Mouse (Mus musculus) embryonic facial prominence, embryonic 10.5 days (tissue): Measurements from ENCODE around the gene Eif4e2. TPM values are rescaled to one million over a fixed set of nuclear protein-coding genes. Genes with fewer than 3 reads are reported as not detected.

Experiments
- DNase-seq: peaks from one replicate; pipeline ENCODE4 v3.0.0-alpha.2; 2017; ENCODE audit warnings: low spot score
- H3K27ac ChIP-seq: fragments of 300-500 bp; sonication (generic); replicated peaks from 2 replicates; pipeline ENCODE4 v1.5.1; 2016; ENCODE audit warnings: mild to moderate bottlenecking
- H3K27me3 ChIP-seq: fragments of 300-500 bp; sonication (generic); replicated peaks from 2 replicates; pipeline ENCODE4 v1.6.1; 2016; ENCODE audit warnings: low read depth, mild to moderate bottlenecking; ENCODE audit not compliant: poor library complexity, severe bottlenecking
- H3K36me3 ChIP-seq: fragments of 300-500 bp; sonication (generic); replicated peaks from 2 replicates; pipeline ENCODE4 v1.6.1; 2016; ENCODE audit warnings: mild to moderate bottlenecking, moderate library complexity
- H3K4me1 ChIP-seq: fragments of 300-500 bp; sonication (generic); 2 replicates; pipeline ENCODE4 v1.6.1; 2016
- H3K4me3 ChIP-seq: fragments of 300-500 bp; sonication (generic); 2 replicates; pipeline ENCODE4 v1.5.1; 2016; ENCODE audit warnings: mild to moderate bottlenecking, moderate library complexity
- H3K9me3 ChIP-seq: fragments of 300-500 bp; sonication (generic); 2 replicates; pipeline ENCODE4 v1.6.1; 2016; ENCODE audit warnings: mild to moderate bottlenecking
- WGBS: fragments of 180-500 bp; shearing (Covaris S2); methylation state at CpG from one replicate; pipeline ENCODE4 v1.1.7; 2016; 5-methylcytosine and 5-hydroxymethylcytosine counted together
- polyA plus RNA-seq: library from polyadenylated mRNA; unstranded; fragments of >200 nt; fragmentation: Nextera tagmentation; extraction: Ambion mirVana; gene quantifications from 2 replicates; pipeline ENCODE4 v1.2.1, GENCODE M21; 2016

The Eif4e2 gene
- polyA plus RNA-seq, 1 experiment from 2014 or later: 185 TPM

DNA sequence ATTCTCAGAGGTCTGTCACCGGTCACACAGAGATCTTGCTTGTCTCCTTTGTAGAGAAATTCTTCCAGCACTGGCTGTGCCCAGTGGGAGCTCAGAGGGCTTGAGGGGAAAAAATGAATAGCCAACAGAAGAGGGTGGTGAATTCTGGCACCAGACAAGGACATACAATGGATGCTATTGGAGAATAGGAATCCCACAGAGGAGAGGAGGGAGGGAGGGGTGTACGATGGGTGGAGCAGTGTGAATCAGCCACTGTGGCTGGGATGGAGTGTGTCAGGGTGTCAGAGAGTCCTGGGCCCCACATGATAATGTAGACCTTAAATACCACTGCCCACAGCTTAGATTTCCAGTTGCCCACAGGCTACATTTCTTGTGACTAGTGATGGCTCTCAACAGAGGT is 73.4 kb downstream of the Eif4e2 start:
- peaks cover 2% of the 10 kb centered on the region for H3K4me1 ChIP-seq
- H3K4me3 ChIP-seq: no peak overlapping the region
- H3K27me3 ChIP-seq: no peaks in the 10 kb centered on the region
- H3K36me3 ChIP-seq: no peaks in the 10 kb centered on the region
- DNase-seq: no peak
- H3K27ac ChIP-seq: no peak overlapping the region
- no peaks in the 10 kb centered on the region for H3K9me3 ChIP-seq
- 57% methylated on average over 2 of the region's 2 CpGs for WGBS

Other genes starting within 250 kb of the Eif4e2 start
- not detected in 2 replicates for gene Alppl2, start 124.0 kb upstream of the Eif4e2 start, polyA plus RNA-seq
- gene Alpi, start 112.3 kb upstream of the Eif4e2 start, polyA plus RNA-seq: not detected in 2 replicates
- gene Akp3, start 88.9 kb upstream of the Eif4e2 start, polyA plus RNA-seq: not detected in 2 replicates
- gene Ecel1, start 57.4 kb upstream of the Eif4e2 start, polyA plus RNA-seq: 1.2 and 3.1 TPM in 2 replicates
- gene Prss56, start 30.6 kb upstream of the Eif4e2 start, polyA plus RNA-seq: 0.71 and 0.94 TPM in 2 replicates
- 0.13 and 0.17 TPM in 2 replicates for gene Chrnd, start 23.3 kb upstream of the Eif4e2 start, polyA plus RNA-seq
- 0.35 and 0.39 TPM in 2 replicates for gene Chrng, start 9.3 kb upstream of the Eif4e2 start, polyA plus RNA-seq
- gene Efhd1, start 50.4 kb downstream of the Eif4e2 start, polyA plus RNA-seq: 0.69 and 0.77 TPM in 2 replicates
- 49.7 and 55.2 TPM in 2 replicates for gene Gigyf2, start 113.1 kb downstream of the Eif4e2 start, polyA plus RNA-seq
- 1.4 and 1.8 TPM in 2 replicates for gene Kcnj13, start 180.8 kb downstream of the Eif4e2 start, polyA plus RNA-seq